Mouse (Mus musculus) midbrain, embryonic 13.5 days (tissue): ENCODE measurements around the gene Cyp2r1. TPM values are rescaled to one million over a fixed set of nuclear protein-coding genes. Genes with fewer than 3 reads are reported as not detected.

Experiments
- polyA plus RNA-seq: library from polyadenylated mRNA; unstranded; fragments of >200 nt; fragmentation: Nextera tagmentation; extraction: Ambion mirVana; gene quantifications from 2 replicates; pipeline ENCODE4 v1.2.1, GENCODE M21; 2015

Gene Cyp2r1
- polyA plus RNA-seq, 1 experiment from 2014 or later, result 0.90 TPM

Other genes starting within 250 kb of the Cyp2r1 start
- gene Pde3b, start 147.7 kb downstream of the Cyp2r1 start, polyA plus RNA-seq, result 4.3 and 4.9 TPM in 2 replicates
- gene Calca, start 73.4 kb upstream of the Cyp2r1 start, polyA plus RNA-seq, result 7.0 and 7.7 TPM in 2 replicates
- gene Calcb, start 155.7 kb upstream of the Cyp2r1 start, polyA plus RNA-seq, result 0.16 TPM in 1 of 2 replicates, not detected in the other
- gene Insc, start 180.7 kb upstream of the Cyp2r1 start, polyA plus RNA-seq, result 1.0 and 1.7 TPM in 2 replicates